Mouse (Mus musculus): Measurements from ENCODE around the gene Lamtor2. TPM values are rescaled to one million over a fixed set of nuclear protein-coding genes. Genes with fewer than 3 reads are reported as not detected.
A peak's percentile ranks its signal among the peaks of the same experiment; 100 is the strongest.

Lamtor2 gene
- polyA plus RNA-seq, 1 experiment from 2014 or later: 198 TPM

DNA sequence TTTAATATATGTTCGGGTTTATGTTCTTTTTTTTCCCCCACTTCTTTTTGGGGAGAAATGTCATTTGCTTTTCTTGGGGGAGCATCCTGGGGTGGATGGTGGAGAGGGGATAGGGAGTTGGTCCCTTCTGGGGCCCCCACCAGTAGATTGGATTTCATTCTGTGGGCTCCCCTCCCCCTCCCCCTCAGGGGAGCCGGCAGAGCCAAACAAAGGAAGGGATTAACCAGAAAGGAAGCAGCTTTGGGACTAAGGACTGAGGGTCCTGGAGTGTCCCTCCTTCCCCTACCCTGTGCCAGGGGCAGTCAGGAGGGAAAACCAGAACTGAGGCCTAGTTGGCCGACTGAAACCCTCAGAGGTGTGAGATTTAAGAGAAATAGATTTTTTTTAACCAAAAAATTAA, 13.5 kb downstream of the Lamtor2 start:
- Histone ChIP-seq H3K27ac (no peak overlapping the region), H3K4me2 (no peak overlapping the region), H3K9me3 (no peaks in the 10 kb centered on the region), H3K36me3 (peaks cover 26% of the 10 kb centered on the region), H3K27me3 (replicated peaks) (no peaks in the 10 kb centered on the region), H3K4me1 (peaks cover 52% of the 10 kb centered on the region), H3K9ac (no peak overlapping the region), H3K4me3 (replicated peaks) (no peak overlapping the region)
- no peak for ATAC-seq (ENCODE audit: insufficient read depth, low FRiP score, low read depth)
- 33% methylated on average over 3 of the region's 3 CpGs for WGBS

DNA sequence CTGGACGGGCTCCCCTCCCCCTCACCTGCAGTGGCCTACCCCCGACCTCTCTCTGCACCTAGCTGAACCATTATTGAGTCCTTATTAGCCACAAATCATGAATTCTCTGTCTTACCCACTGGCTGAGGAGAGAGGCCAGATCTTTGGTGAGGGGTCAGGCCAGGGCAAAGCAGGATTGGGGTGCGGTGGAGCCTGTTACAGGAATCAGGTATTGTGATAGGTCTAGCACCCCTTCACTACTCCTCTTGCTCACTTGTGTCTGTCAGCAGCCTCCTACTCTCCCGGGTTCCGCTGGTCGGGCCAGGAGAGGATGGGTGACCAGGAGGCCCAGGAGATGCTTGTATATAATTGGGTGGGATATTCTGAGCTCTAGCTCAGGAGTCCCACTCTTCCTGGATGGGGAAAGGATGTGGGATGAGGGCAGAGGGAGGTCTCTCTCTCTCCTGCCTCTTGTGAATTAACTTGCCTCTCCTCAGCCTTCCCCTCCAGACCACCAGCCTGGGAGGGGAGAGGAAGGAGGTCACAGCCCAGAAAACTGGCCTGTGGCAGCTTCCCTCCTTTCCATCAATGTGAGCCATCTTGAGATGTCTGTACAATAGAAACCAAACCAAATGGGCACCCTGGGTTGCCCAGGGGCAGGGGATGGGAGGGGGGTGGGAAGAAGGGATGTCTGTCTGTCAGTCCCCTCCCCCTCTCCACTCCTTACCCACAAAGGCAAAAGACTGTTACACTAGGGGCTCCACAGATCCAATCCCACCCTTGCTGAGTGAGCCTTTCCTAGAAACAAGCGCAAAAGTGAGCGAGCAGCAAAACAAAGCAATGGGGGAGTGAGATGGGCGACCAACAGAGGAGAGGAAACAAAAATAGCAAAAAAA, 14.4 kb downstream of the Lamtor2 start:
- WGBS: 46% methylated on average over 9 of the region's 9 CpGs
- H3K4me2 ChIP-seq: no peak overlapping the region
- no peaks in the 10 kb centered on the region for H3K27me3 ChIP-seq (replicated peaks)
- no peak overlapping the region for H3K27ac ChIP-seq
- no peak overlapping the region for H3K4me3 ChIP-seq (replicated peaks)
- H3K4me1 ChIP-seq: peaks cover 61% of the 10 kb centered on the region
- ATAC-seq (ENCODE audit: insufficient read depth, low FRiP score, low read depth): no peak
- H3K9me3 ChIP-seq: no peaks in the 10 kb centered on the region
- H3K9ac ChIP-seq: no peak overlapping the region
- H3K36me3 ChIP-seq: peaks cover 26% of the 10 kb centered on the region

DNA sequence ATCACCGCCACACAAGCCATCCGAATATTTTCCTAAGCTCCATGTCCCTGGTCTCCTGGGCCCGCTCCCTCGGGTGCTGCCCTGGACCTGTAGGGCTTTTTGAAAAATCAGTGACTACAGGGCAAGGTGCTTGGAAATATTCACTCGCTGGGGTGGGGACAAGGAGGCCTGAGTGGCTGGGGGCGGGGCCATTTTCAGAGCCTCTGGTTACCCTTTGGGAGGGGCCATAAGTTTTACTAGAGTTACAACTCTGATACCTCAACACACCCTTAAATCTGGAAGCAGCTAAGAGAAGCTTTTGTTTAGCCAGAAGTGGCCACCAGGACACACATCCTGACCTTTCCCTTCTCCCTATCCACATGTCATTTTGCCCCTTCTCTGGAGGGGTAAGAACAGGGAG, 15.7 kb downstream of the Lamtor2 start:
- H3K4me1 ChIP-seq: peaks cover 62% of the 10 kb centered on the region
- H3K9me3 ChIP-seq: no peaks in the 10 kb centered on the region
- H3K27ac ChIP-seq: peak overlapping the region; percentile 37; the same call in 1 of the 2 replicates
- H3K9ac ChIP-seq: no peak overlapping the region
- ATAC-seq (ENCODE audit: insufficient read depth, low FRiP score, low read depth): no peak
- peak overlapping the region; percentile 73; the same call in 1 of the 2 replicates for H3K4me2 ChIP-seq
- no peaks in the 10 kb centered on the region for H3K27me3 ChIP-seq (replicated peaks)
- H3K36me3 ChIP-seq: peaks cover 26% of the 10 kb centered on the region
- H3K4me3 ChIP-seq (replicated peaks): peak overlapping the region; percentile 25
- 74% methylated on average over 6 of the region's 6 CpGs for WGBS

DNA sequence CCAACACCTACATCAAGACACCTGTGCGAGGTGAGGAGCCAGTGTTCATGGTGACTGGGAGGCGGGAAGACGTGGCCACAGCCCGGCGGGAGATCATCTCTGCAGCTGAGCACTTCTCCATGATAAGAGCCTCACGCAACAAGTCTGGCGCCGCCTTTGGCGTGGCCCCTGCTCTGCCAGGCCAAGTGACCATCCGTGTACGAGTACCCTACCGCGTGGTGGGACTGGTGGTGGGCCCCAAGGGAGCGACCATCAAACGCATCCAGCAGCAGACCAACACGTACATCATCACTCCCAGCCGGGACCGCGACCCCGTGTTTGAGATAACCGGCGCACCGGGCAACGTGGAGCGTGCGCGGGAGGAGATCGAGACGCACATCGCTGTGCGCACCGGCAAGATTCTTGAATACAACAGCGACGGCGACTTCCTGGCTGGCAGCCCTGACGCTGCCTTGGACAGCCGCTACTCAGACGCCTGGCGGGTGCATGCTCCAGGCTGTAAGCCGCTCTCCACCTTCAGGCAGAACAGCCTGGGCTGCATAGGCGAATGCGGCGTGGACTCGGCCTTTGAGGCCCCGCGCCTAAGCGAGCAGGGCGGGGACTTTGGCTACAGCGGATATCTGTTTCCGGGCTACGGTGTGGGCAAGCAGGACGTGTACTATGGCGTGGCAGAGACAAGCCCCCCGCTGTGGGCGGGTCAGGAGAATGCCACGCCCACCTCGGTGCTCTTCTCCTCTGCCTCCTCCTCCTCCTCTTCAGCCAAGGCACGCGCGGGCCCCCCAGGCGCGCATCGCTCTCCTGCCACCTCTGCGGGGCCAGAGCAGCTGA, 16.6 kb downstream of the Lamtor2 start:
- Histone ChIP-seq H3K4me2 (peak overlapping the region; percentile 73), H3K9ac (no peak overlapping the region), H3K27ac (peak overlapping the region; percentile 37; the same call in 1 of the 2 replicates), H3K4me3 (replicated peaks) (peak overlapping the region; percentile 25), H3K9me3 (no peaks in the 10 kb centered on the region), H3K36me3 (peaks cover 26% of the 10 kb centered on the region), H3K4me1 (peaks cover 62% of the 10 kb centered on the region), H3K27me3 (replicated peaks) (no peaks in the 10 kb centered on the region)
- peak; percentile 56 for ATAC-seq (ENCODE audit: insufficient read depth, low FRiP score, low read depth)
- WGBS: 6% methylated on average over 64 of the region's 64 CpGs

DNA sequence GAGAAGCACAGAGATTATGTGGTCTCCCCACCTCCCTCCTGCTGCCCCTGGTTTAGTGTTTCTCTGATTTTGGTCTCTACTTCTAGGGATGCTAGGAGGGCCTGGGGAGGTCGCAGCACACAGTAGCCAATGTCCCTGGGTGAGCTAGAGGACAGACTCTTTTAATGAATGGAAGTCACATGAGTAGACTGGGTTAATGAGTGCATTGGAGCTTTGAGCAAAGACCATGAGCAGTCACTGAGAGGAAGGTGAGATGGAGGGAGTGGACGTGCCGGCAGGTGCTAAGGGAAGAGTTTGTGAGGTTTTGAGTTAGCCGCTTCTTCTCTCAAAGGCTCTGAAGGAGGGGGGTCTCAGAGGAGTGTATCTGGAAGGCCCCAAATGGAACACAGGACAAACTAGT, 17.3 kb downstream of the Lamtor2 start:
- H3K4me1 ChIP-seq: peaks cover 64% of the 10 kb centered on the region
- no peak overlapping the region for H3K4me3 ChIP-seq (replicated peaks)
- H3K9ac ChIP-seq: no peak overlapping the region
- WGBS: 53% methylated on average over 4 of the region's 4 CpGs
- H3K27ac ChIP-seq: no peak overlapping the region
- peak overlapping the region; percentile 73 for H3K4me2 ChIP-seq
- H3K9me3 ChIP-seq: no peaks in the 10 kb centered on the region
- no peak for ATAC-seq (ENCODE audit: insufficient read depth, low FRiP score, low read depth)
- peaks cover 25% of the 10 kb centered on the region for H3K36me3 ChIP-seq
- H3K27me3 ChIP-seq (replicated peaks): no peaks in the 10 kb centered on the region

DNA sequence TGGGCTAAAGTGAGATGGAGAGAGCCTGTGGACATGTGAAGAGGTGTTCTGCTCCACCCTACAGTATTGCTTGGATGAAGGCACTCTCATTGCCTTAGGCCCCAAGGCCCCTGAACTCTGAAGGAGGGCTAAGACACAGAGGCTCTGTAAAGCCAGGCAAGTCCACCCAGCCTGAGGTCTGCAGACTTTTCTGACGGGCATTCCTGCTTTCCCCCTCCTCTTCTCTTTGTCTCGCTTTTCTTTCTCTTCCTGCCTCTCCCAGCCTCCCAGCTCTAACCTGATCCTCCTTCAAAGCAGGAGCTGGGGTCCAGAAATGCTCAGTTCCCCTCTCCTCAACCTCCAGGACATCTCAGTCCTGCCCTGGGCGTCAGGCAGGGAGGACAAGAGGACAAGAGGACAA, 17.9 kb downstream of the Lamtor2 start:
- no peak overlapping the region for H3K27ac ChIP-seq
- 31% methylated on average over 3 of the region's 3 CpGs for WGBS

DNA sequence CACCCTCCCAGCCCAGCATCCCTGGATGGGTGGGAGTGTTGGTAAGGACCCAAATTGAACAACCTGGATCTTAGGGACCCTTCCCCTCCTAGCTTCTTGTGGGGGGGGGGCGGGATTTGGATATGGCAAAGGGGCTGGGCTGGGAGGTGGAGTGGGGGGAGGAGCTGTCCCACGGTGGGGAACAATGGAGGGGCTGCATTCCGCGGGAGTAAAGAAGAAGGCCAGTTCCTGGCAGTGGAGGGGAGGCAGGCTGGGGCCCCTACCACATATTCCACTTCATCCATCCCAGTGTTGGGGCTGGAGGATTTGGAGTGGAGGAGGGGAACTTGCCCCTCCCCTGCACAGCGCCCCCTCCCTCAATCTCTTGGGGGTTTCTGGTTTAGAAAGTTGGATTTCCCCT, 19.2 kb downstream of the Lamtor2 start:
- no peaks in the 10 kb centered on the region for H3K9me3 ChIP-seq
- H3K4me1 ChIP-seq: peaks cover 71% of the 10 kb centered on the region
- no peak for ATAC-seq (ENCODE audit: insufficient read depth, low FRiP score, low read depth)
- peak overlapping the region; percentile 90 for H3K4me3 ChIP-seq (replicated peaks)
- H3K27ac ChIP-seq: peak overlapping the region; percentile 94
- no peaks in the 10 kb centered on the region for H3K27me3 ChIP-seq (replicated peaks)
- H3K36me3 ChIP-seq: peaks cover 16% of the 10 kb centered on the region
- peak overlapping the region; percentile 87 for H3K9ac ChIP-seq
- 2% methylated on average over 4 of the region's 5 CpGs for WGBS
- H3K4me2 ChIP-seq: peak overlapping the region; percentile 73

More for the DNA sequence above, 17.9 kb downstream of the Lamtor2 start:
- Histone ChIP-seq H3K36me3 (peaks cover 19% of the 10 kb centered on the region), H3K9me3 (no peaks in the 10 kb centered on the region), H3K4me3 (replicated peaks) (peak overlapping the region; percentile 90), H3K27me3 (replicated peaks) (no peaks in the 10 kb centered on the region), H3K4me1 (peaks cover 68% of the 10 kb centered on the region), H3K9ac (no peak overlapping the region), H3K4me2 (peak overlapping the region; percentile 73)
- ATAC-seq (ENCODE audit: insufficient read depth, low FRiP score, low read depth): no peak

DNA sequence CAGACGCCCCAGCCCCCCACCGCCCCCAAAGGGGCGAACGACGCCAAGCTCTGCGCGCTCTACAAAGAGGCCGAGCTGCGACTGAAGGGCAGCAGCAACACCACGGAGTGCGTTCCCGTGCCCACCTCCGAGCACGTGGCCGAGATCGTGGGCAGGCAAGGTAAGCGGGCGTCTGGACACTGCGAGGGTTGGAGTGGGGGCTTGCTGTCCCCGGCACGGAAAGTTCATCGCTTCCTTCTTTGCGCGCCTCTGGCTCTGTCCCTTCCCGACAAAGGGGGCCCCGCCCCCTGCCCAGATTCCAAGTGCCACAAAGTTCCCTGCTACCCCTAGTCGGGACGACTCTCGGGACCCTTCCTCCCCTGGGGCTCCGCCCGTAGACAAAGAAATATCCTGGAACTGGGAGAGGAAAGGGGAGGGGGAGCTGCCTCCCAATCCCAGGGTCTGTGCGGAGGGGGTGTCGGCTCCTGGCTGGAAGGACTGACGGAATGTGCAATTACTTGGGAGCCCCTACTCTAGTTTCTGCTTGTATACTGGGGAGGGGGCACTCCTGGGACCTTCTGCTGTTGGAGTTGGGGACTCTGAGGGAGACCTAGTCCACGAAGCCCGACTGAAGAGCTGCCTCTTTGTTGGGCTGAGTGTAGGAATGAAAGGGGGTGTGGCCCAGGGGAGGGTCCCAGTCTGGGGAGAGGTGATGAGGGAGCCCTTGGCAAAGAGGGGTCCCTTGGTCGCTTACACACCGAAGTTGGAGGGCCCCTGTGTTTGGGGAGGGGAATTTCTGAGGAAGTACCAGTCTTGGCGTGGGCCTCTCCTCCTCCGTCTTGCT, 20.0 kb downstream of the Lamtor2 start:
- Histone ChIP-seq H3K36me3 (peaks cover 8% of the 10 kb centered on the region), H3K9me3 (no peaks in the 10 kb centered on the region), H3K4me1 (peaks cover 68% of the 10 kb centered on the region), H3K9ac (peak overlapping the region; percentile 87), H3K4me2 (peak overlapping the region; percentile 73), H3K27ac (peak overlapping the region; percentile 94), H3K4me3 (replicated peaks) (peak overlapping the region; percentile 90), H3K27me3 (replicated peaks) (no peaks in the 10 kb centered on the region)
- under 1% methylated on average over 39 of the region's 40 CpGs for WGBS
- peak; percentile 11 for ATAC-seq (ENCODE audit: insufficient read depth, low FRiP score, low read depth)

DNA sequence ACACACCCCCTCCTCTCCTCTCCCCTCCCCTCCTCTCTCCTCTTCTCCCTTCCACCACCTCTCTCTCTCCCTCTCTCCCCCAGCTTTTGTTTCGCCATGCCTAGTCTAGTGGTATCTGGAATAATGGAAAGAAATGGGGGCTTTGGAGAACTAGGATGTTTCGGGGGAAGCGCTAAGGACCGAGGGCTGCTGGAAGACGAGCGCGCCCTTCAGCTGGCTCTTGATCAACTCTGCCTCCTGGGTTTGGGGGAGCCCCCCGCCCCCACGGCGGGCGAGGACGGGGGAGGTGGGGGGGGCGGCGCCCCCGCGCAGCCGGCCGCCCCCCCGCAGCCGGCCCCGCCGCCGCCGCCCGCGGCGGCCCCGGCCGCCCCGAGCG, 20.6 kb downstream of the Lamtor2 start, which contains the start of gene Mex3a:
Mex3a (plus strand) TSS at position 97 of the 376 bp plus-strand sequence.
- H3K27ac ChIP-seq: peak within 1 kb of the TSS; percentile 94
- WGBS: 0% methylated on average over 13 of the region's 31 CpGs
- no peaks in the 10 kb centered on the region for H3K27me3 ChIP-seq (replicated peaks)
- peaks cover 68% of the 10 kb centered on the region for H3K4me1 ChIP-seq
- peak within 1 kb of the TSS; percentile 87 for H3K9ac ChIP-seq
- H3K36me3 ChIP-seq: peaks cover 4% of the 10 kb centered on the region; the same call in 1 of the 2 replicates
- H3K4me3 ChIP-seq (replicated peaks): peak within 1 kb of the TSS; percentile 90
- H3K9me3 ChIP-seq: no peaks in the 10 kb centered on the region
- ATAC-seq (ENCODE audit: insufficient read depth, low FRiP score, low read depth): no peak
- peak within 1 kb of the TSS; percentile 73 for H3K4me2 ChIP-seq

DNA sequence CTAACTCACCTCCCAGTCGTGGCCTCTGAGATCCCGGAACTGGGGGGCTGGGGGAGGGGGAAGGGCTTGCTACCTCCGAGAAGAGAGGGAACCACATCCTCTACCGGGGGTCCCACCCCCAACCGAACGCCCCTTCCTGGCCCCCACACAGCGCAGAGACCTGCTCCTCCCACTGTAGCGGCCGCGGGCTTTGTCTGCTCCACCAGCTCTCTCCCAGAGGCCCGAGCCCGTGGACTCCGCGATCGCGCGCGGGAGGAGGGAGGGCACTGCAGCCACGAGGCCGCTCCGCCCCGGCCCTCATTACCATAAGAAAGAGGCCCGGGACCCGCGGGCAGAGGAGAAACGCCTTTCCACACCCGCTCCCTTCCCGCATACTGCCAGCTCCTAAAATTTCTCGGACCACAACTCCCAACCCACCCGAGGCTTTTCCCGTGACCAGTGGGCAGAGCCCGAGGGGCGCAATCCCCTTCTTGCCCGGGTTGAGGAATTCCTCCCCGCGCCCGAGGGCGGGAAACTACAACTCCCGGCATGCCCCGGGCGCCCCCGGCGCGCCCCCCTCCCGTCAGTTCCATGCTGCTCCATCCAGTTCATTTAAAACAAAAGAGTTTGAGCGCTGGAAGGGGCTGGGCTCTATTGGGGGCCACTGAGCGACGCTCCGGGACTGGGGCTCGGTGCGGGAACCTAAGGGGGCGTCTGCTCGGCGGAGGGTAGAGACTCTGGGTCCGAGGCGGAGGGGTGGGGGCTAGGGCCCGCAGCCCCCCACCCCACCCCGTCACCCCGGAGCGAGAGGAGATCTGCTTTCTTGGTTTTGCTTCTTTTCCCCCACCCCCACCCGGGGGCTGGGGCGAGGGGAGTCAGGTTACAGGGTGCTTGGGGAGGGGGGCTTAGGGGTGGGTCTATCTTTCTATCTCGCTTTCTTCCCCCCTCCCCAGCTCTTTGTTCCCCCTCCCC, 21.3 kb downstream of the Lamtor2 start:
- H3K4me3 ChIP-seq (replicated peaks): peak overlapping the region; percentile 90
- H3K9me3 ChIP-seq: no peaks in the 10 kb centered on the region
- ATAC-seq (ENCODE audit: insufficient read depth, low FRiP score, low read depth): peak; percentile 78
- H3K27me3 ChIP-seq (replicated peaks): no peaks in the 10 kb centered on the region
- H3K36me3 ChIP-seq: no peaks in the 10 kb centered on the region
- under 1% methylated on average over 61 of the region's 63 CpGs for WGBS
- H3K4me2 ChIP-seq: peak overlapping the region; percentile 73
- H3K4me1 ChIP-seq: peaks cover 62% of the 10 kb centered on the region
- peak overlapping the region; percentile 94 for H3K27ac ChIP-seq
- H3K9ac ChIP-seq: peak overlapping the region; percentile 87

All from stomach, embryonic 15.5 days (tissue).